Mouse (Mus musculus) liver, embryonic 14.5 days (tissue): ENCODE data around the gene Insm2. TPM values are rescaled to one million over a fixed set of nuclear protein-coding genes. Genes with fewer than 3 reads are reported as not detected.
"Not testable (repeated sequence)": the region's sequence is repeated elsewhere in the genome, so short reads cannot be mapped to it uniquely, and the experiment has no call there.

Experiments used
- ATAC-seq: fragments of 200-750 bp; cut with Nextera tagmentation; 2 replicates; pipeline ENCODE4 v1.8.0; 2017; ENCODE audit warnings: moderate number of reproducible peaks, mild to moderate bottlenecking, moderate library complexity; ENCODE audit not compliant: insufficient read depth
- DNase-seq, 3 experiments: peaks; one replicate each; pipeline ENCODE4 v3.0.0-alpha.2; 2012 to 2013; ENCODE audit warnings: low read depth in 3 of 3, low spot score in 3 of 3
- H3K27ac ChIP-seq: fragments of 300-500 bp; sonication (generic); 2 replicates; pipeline ENCODE4 v1.5.1; 2014; ENCODE audit warnings: moderate library complexity, mild to moderate bottlenecking, control low read depth, inconsistent platforms
- H3K27me3 ChIP-seq: fragments of 300-500 bp; sonication (generic); 2 replicates; pipeline ENCODE4 v1.6.1; 2014; ENCODE audit warnings: mild to moderate bottlenecking, low read length, moderate library complexity; ENCODE audit not compliant: control insufficient read depth, insufficient read depth
- H3K36me3 ChIP-seq: fragments of 300-500 bp; sonication (generic); replicated peaks from 2 replicates; pipeline ENCODE4 v1.6.1; 2014; ENCODE audit warnings: low read depth; ENCODE audit not compliant: control insufficient read depth, insufficient read depth
- H3K4me1 ChIP-seq, 2 experiments: fragments of 200-500 bp in 1 of 2; fragments of 300-500 bp in 1 of 2; sonication (generic) in 1 of 2; replicated peaks; 2 replicates each; pipeline ENCODE4 v1.6.1; 2012 to 2014; ENCODE audit warnings: antibody characterized with exemption in 1 of 2, inconsistent platforms in 1 of 2, low read length in 1 of 2; ENCODE audit not compliant: control insufficient read depth in 2 of 2, insufficient read depth in 2 of 2
- H3K4me2 ChIP-seq: fragments of 300-500 bp; sonication (generic); 2 replicates; pipeline ENCODE4 v1.6.1; 2014; ENCODE audit warnings: low read depth, mild to moderate bottlenecking, control low read depth, moderate library complexity
- H3K4me3 ChIP-seq, 2 experiments: fragments of 200-500 bp in 1 of 2; fragments of 300-500 bp in 1 of 2; sonication (generic) in 1 of 2; 2 replicates each; pipeline ENCODE4 v1.5.1; 2012 to 2014; ENCODE audit warnings: low read depth in 2 of 2, low read length in 2 of 2, mild to moderate bottlenecking in 2 of 2, control low read depth in 1 of 2, inconsistent platforms in 1 of 2, moderate library complexity in 1 of 2; ENCODE audit not compliant: insufficient read depth in 1 of 2
- H3K9ac ChIP-seq: fragments of 300-500 bp; sonication (generic); replicated peaks from 2 replicates; pipeline ENCODE4 v1.6.1; 2014; ENCODE audit warnings: mild to moderate bottlenecking, control low read depth, moderate library complexity
- H3K9me3 ChIP-seq: fragments of 300-500 bp; sonication (generic); 2 replicates; pipeline ENCODE4 v1.6.1; 2016; ENCODE audit warnings: low read length, mixed read lengths; ENCODE audit not compliant: control insufficient read depth
- CTCF ChIP-seq: IDR thresholded peaks from 2 replicates; pipeline ENCODE4 v1.5.1; 2016; ENCODE audit warnings: antibody characterized with exemption, low read depth, control low read depth
- EP300 ChIP-seq: IDR thresholded peaks from 2 replicates; pipeline ENCODE4 v1.6.1; 2016; ENCODE audit warnings: antibody characterized with exemption, low read depth
- WGBS: fragments of 180-500 bp; shearing (Covaris S2); extraction: QIAGEN DNeasy Blood & Tissue Kit; methylation state at CpG from one replicate; pipeline ENCODE4 v1.1.7; 2014; ENCODE audit not compliant: insufficient replicate concordance; 5-methylcytosine and 5-hydroxymethylcytosine counted together
- polyA plus RNA-seq, 2 experiments: library from polyadenylated mRNA; depleted of rRNA in 1 of 2; stranded (reverse) in 1 of 2; unstranded in 1 of 2; fragments of >200 nt; fragmentation: Nextera tagmentation in 1 of 2; extraction: Ambion mirVana in 1 of 2; gene quantifications; 2 replicates each; pipeline versions ENCODE4 v1.2.1 to v1.2.3; 2012 to 2014

The Insm2 gene
- polyA plus RNA-seq, 2 experiments, result not detected

- TF ChIP-seq CTCF, result no peak
- TF ChIP-seq EP300, result no peak
- no peaks in the 10 kb centered on the region for H3K27me3 ChIP-seq
- H3K27ac ChIP-seq, result no peak overlapping the region
- ATAC-seq (no peak), DNase-seq (no peak)
- WGBS, result 5% methylated on average over 6 of the region's 6 CpGs
- H3K36me3 ChIP-seq, result no peaks in the 10 kb centered on the region
- no peaks in the 10 kb centered on the region for H3K9me3 ChIP-seq
- no peak overlapping the region for H3K9ac ChIP-seq
- H3K4me3 ChIP-seq, result no peak overlapping the region
- H3K4me2 ChIP-seq, result no peak overlapping the region
- H3K4me1 ChIP-seq, result no peaks in the 10 kb centered on the region
Measured at GRCm38 (mm10) chr12:55573794-55574193, 25.4 kb upstream of the Insm2 start.

DNA sequence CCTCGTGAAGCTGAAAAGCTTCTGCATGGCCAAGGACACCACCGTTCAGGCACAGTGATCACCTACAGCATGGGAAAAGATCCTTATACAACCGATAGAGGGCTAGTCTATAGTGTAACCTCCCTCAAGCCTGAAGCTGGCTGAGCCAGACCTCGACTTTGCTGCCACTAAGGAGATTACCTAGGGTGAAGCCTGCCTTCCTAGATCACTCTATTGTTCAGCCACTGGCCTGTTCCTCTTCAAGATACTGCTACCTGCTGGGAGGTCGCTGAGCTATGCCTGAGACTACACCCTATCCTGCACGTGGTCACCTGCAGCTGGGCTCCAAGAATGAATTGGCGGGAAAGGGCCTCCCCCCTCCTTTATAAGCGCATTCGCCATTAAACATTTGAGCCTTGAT lies 12.3 kb upstream of the Insm2 start:
- not testable (repeated sequence) for H3K4me3 ChIP-seq, H3K36me3 ChIP-seq
- WGBS, result 39% methylated on average over 9 of the region's 9 CpGs

DNA sequence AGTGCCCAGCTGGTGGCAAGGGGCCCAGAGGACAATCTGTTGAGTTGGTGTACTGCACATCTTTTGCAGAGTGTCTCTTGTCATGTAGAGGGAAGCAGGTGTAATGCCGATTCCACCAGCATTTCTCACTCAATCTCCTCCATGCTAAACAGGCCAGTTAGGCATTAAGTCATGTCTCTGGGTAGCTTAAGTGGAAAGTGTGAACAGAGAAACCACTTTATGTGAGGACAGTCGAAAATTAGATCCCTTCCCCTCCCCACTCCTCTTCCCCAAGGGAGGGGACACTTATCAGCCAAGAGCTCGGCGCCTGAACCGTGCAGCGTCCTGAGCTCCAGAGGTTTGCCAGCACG lies 715 bp upstream of the Insm2 start:
- Histone ChIP-seq H3K27me3 (peaks cover 46% of the 10 kb centered on the region), H3K9me3 (no peaks in the 10 kb centered on the region), H3K9ac (no peak overlapping the region), H3K36me3 (no peaks in the 10 kb centered on the region), H3K27ac (no peak overlapping the region), H3K4me3 (peak overlapping the region in 1 of 2 experiments; percentile 38; a peak in 1 of 4 replicates), H3K4me2 (peak overlapping the region; percentile 60; the same call in 1 of the 2 replicates), H3K4me1 (no peaks in the 10 kb centered on the region)
- TF ChIP-seq CTCF, result no peak
- no peak for TF ChIP-seq EP300
- no peak for DNase-seq
- no peak for ATAC-seq
- WGBS, result 7% methylated on average over 7 of the region's 7 CpGs

More for the DNA sequence above, 12.3 kb upstream of the Insm2 start:
- DNase-seq, H3K4me1 ChIP-seq, H3K27ac ChIP-seq, H3K9me3 ChIP-seq, H3K4me2 ChIP-seq, H3K27me3 ChIP-seq, H3K9ac ChIP-seq, ATAC-seq: not testable (repeated sequence)

GRCm38 (mm10) chr12:55599639-55600502 lies 644 bp downstream of the Insm2 start:
- H3K9ac ChIP-seq, result no peak overlapping the region
- H3K9me3 ChIP-seq, result no peaks in the 10 kb centered on the region
- no peak overlapping the region for H3K27ac ChIP-seq
- peaks cover 46% of the 10 kb centered on the region for H3K27me3 ChIP-seq
- peak overlapping the region; percentile 60 for H3K4me2 ChIP-seq
- DNase-seq (peak in 1 of 3 experiments; percentile 16), ATAC-seq (peak; percentile 41; the same call in 1 of the 2 replicates)
- H3K36me3 ChIP-seq, result no peaks in the 10 kb centered on the region
- H3K4me3 ChIP-seq, result peak overlapping the region in 1 of 2 experiments; percentile 38; a peak in 2 of 4 replicates
- no peaks in the 10 kb centered on the region for H3K4me1 ChIP-seq
- 1% methylated on average over 107 of the region's 109 CpGs for whole genome bisulfite sequencing
- TF ChIP-seq EP300, result no peak

DNA sequence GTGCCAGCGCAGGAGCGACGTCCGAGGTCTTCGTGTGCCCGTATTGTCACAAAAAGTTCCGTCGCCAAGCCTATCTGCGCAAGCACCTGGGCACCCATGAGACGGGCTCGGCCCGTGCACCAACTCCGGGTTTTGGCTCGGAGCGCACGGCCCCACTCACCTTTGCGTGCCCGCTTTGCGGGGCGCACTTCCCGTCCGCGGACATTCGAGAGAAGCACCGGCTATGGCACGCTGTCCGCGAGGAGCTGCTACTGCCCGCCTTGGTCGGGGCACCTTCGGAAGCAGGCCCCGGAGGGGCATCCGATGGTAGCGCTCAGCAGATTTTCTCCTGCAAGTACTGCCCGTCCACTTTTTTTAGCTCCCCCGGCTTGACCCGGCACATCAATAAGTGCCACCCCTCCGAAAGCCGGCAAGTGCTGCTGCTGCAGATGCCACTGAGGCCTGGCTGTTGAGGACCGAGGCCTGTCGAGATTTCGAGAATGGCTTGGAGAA lies 1.3 kb downstream of the Insm2 start:
- H3K4me1 ChIP-seq, result no peaks in the 10 kb centered on the region
- H3K9me3 ChIP-seq, result no peaks in the 10 kb centered on the region
- peaks cover 46% of the 10 kb centered on the region for H3K27me3 ChIP-seq
- ATAC-seq, result peak; percentile 13; the same call in 1 of the 2 replicates
- 7% methylated on average over 42 of the region's 42 CpGs for WGBS
- no peak overlapping the region for H3K27ac ChIP-seq
- H3K4me3 ChIP-seq, result no peak overlapping the region
- H3K36me3 ChIP-seq, result no peaks in the 10 kb centered on the region
- no peak overlapping the region for H3K9ac ChIP-seq
- H3K4me2 ChIP-seq, result peak overlapping the region; percentile 60
- no peak for DNase-seq
- no peak for TF ChIP-seq CTCF
- TF ChIP-seq EP300, result no peak
